In the genomic region with DNA sequence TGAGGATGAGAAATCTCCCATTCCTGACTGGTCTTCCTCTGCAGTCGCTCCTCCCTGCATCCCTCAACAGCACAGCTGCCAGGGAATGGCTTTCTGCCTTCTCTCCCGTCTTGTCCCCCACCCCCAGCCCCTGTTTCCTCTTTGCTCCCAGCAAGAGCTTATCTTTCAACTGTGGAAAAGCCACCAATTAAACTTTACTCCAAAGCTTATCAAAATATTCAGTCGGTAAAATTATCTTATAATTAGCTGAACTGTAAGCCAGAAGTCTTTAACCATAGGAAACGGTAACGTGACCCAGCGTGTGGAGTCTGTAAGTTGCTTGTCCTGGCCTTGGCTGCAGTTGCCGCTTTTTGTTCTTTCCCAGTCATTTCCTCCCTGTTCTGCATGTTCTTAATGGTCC, we compare ENCODE assay signal across 23 mouse cellular contexts.
A peak's percentile ranks its signal among the peaks of the same experiment; 100 is the strongest.
DNase-seq lines count a peak whose midpoint lies in the region; ATAC-seq and TF ChIP-seq lines count a peak whose summit lies in the region.
"Had no signal": no experiment of that assay in that cellular context is flagged by ENCODE, and none has a peak within 500 bp of the region (broad histone marks: within the 10 kb centered on the region; RNA-seq: fewer than 3 reads in every experiment).

No protein-coding gene starts in this region.

- peaks cover 35% of the 10 kb centered on the region for H3K4me1 ChIP-seq in kidney, embryonic 16.5 days (ENCODE audit: insufficient read depth, low read length)
- H3K4me1 ChIP-seq in liver, adult 2 months (ENCODE audit: control insufficient read depth, insufficient read depth, low read length), result no peaks in the 10 kb centered on the region
- peaks cover 8% of the 10 kb centered on the region; the same call in 1 of the 2 replicates for H3K4me1 ChIP-seq in liver, embryonic 11.5 days (replicated peaks; ENCODE audit: control insufficient read depth, insufficient read depth, low read length)
- peaks cover 64% of the 10 kb centered on the region for H3K4me1 ChIP-seq in limb, embryonic 10.5 days

- peak; percentile 27 for DNase-seq in embryo, embryonic 10 days (ENCODE audit: low spot score)
- DNase-seq in embryo, embryonic 10.5 days (ENCODE audit: low spot score), result no peak
- DNase-seq in kidney, postnatal 25 days, result no peak
- peak; percentile 22 for DNase-seq in liver, adult 2 months (ENCODE audit: extremely low read depth, low read depth, low spot score)
- no peak for DNase-seq in liver, embryonic 11.5 days (ENCODE audit: low spot score)
- no peak for DNase-seq in limb, embryonic 10.5 days (ENCODE audit: low spot score)
- no peak for DNase-seq in urinary bladder, adult 2 months (ENCODE audit: low spot score)
- DNase-seq: adrenal gland, adult 2 months; cerebellum, adult 11 months; cerebellum, postnatal 10 days; gastrocnemius, adult 2 months; heart, postnatal 36 days; layer of hippocampus, postnatal 36 days; lung, postnatal 10 days; thymus, postnatal 25 days had no signal

- no peaks in the 10 kb centered on the region for H3K79me2 ChIP-seq in liver, adult 2 months (ENCODE audit: control insufficient read depth, insufficient read depth, low read length)

- H3K27ac ChIP-seq in kidney, embryonic 16.5 days (ENCODE audit: low read length), result peak overlapping the region; percentile 73
- no peak overlapping the region for H3K27ac ChIP-seq in liver, adult 2 months (replicated peaks; ENCODE audit: insufficient read depth, low read depth, low read length)
- no peak overlapping the region for H3K27ac ChIP-seq in liver, embryonic 11.5 days (ENCODE audit: low read depth, low read length)
- H3K27ac ChIP-seq in limb, embryonic 10.5 days, result peak overlapping the region; percentile 87
- H3K27ac ChIP-seq: forebrain, embryonic 13.5 days; gastrocnemius, adult 2 months; intestine, embryonic 15.5 days; layer of hippocampus, adult 2 months; limb, embryonic 13.5 days; midbrain, embryonic 12.5 days had no signal

- H3K27me3 ChIP-seq in kidney, embryonic 16.5 days (ENCODE audit: insufficient read depth, low read length), result no peaks in the 10 kb centered on the region
- H3K27me3 ChIP-seq in liver, adult 2 months (ENCODE audit: control insufficient read depth, insufficient read depth, low read length), result no peaks in the 10 kb centered on the region
- peaks cover 3% of the 10 kb centered on the region; the same call in 1 of the 2 replicates for H3K27me3 ChIP-seq in liver, embryonic 11.5 days (replicated peaks; ENCODE audit: control insufficient read depth, insufficient read depth, low read length)
- H3K27me3 ChIP-seq in limb, embryonic 10.5 days (ENCODE audit: low read depth, poor library complexity, severe bottlenecking), result no peaks in the 10 kb centered on the region
- H3K27me3 ChIP-seq: forebrain, embryonic 13.5 days; intestine, embryonic 15.5 days had no signal

- H3K9me3 ChIP-seq in kidney, embryonic 16.5 days (ENCODE audit: low read length), result no peaks in the 10 kb centered on the region
- no peaks in the 10 kb centered on the region for H3K9me3 ChIP-seq in liver, embryonic 11.5 days (ENCODE audit: control insufficient read depth, low read length)
- H3K9me3 ChIP-seq in limb, embryonic 10.5 days (replicated peaks), result no peaks in the 10 kb centered on the region
- H3K9me3 ChIP-seq: forebrain, embryonic 13.5 days; intestine, embryonic 15.5 days; limb, embryonic 13.5 days; midbrain, embryonic 12.5 days; stomach, embryonic 15.5 days had no signal

- no peak overlapping the region for H3K4me3 ChIP-seq in kidney, embryonic 16.5 days (ENCODE audit: low read length)
- no peak overlapping the region for H3K4me3 ChIP-seq in liver, adult 2 months (ENCODE audit: insufficient read depth, low read depth, low read length)
- no peak overlapping the region for H3K4me3 ChIP-seq in liver, embryonic 11.5 days (ENCODE audit: low read depth, low read length)
- no peak overlapping the region for H3K4me3 ChIP-seq in limb, embryonic 10.5 days
- H3K4me3 ChIP-seq: forebrain, embryonic 13.5 days; gastrocnemius, adult 2 months; intestine, embryonic 15.5 days; layer of hippocampus, adult 2 months; limb, embryonic 13.5 days; midbrain, embryonic 12.5 days; stomach, embryonic 15.5 days had no signal

- TF ChIP-seq CTCF in liver, adult 2 months (IDR thresholded peaks at IDR 0.05; ENCODE audit: low read depth, low read length), result no peak

- H3K9ac ChIP-seq in kidney, embryonic 16.5 days (replicated peaks; ENCODE audit: low read length), result no peak overlapping the region
- H3K9ac ChIP-seq in liver, adult 2 months (ENCODE audit: low read depth, low read length), result no peak overlapping the region
- no peak overlapping the region for H3K9ac ChIP-seq in liver, embryonic 11.5 days (ENCODE audit: low read depth, low read length)
- H3K9ac ChIP-seq: forebrain, embryonic 13.5 days; intestine, embryonic 15.5 days; limb, embryonic 13.5 days; midbrain, embryonic 12.5 days; stomach, embryonic 15.5 days had no signal

- H3K36me3 ChIP-seq in kidney, embryonic 16.5 days (ENCODE audit: insufficient read depth, low read length), result no peaks in the 10 kb centered on the region
- no peaks in the 10 kb centered on the region for H3K36me3 ChIP-seq in liver, adult 2 months (ENCODE audit: control insufficient read depth, insufficient read depth, low read length)
- H3K36me3 ChIP-seq in liver, embryonic 11.5 days (ENCODE audit: control insufficient read depth, insufficient read depth, low read length), result no peaks in the 10 kb centered on the region
- H3K36me3 ChIP-seq in limb, embryonic 10.5 days, result no peaks in the 10 kb centered on the region
- H3K36me3 ChIP-seq: intestine, embryonic 15.5 days; limb, embryonic 13.5 days; midbrain, embryonic 12.5 days; stomach, embryonic 15.5 days had no signal

- WGBS in kidney, embryonic 16.5 days, result 13% methylated on average over 7 of the region's 7 CpGs
- 71% methylated on average over 7 of the region's 7 CpGs for WGBS in liver, adult 2 months
- 37% methylated on average over 7 of the region's 7 CpGs for WGBS in liver, embryonic 11.5 days
- WGBS in limb, embryonic 10.5 days, result 38% methylated on average over 7 of the region's 7 CpGs

- no peak overlapping the region for H3K4me2 ChIP-seq in kidney, embryonic 16.5 days (replicated peaks; ENCODE audit: low read depth, low read length)
- no peak overlapping the region for H3K4me2 ChIP-seq in liver, embryonic 11.5 days
- H3K4me2 ChIP-seq: forebrain, embryonic 13.5 days; intestine, embryonic 15.5 days; limb, embryonic 13.5 days; midbrain, embryonic 12.5 days; stomach, embryonic 15.5 days had no signal

- ATAC-seq in kidney, embryonic 16.5 days (ENCODE audit: low FRiP score, low TSS enrichment), result no peak
- ATAC-seq in liver, embryonic 11.5 days (replicated peaks; ENCODE audit: low FRiP score), result no peak
- ATAC-seq: forebrain, embryonic 13.5 days; hindbrain, embryonic 16.5 days; intestine, embryonic 15.5 days had no signal

- TF ChIP-seq POLR2A in liver, adult 2 months (IDR thresholded peaks at IDR 0.05; ENCODE audit: extremely low read depth, insufficient read depth, low read length), result no peak

Comparison
In these comparisons a context has a peak if more than half of its experiments do, and no peak if none do; other contexts are left out.
1. DNase-seq: peak in embryo, embryonic 10 days (single experiment) and liver, adult 2 months (single experiment); none in embryo, embryonic 10.5 days (single experiment), kidney, postnatal 25 days (0 of 2), liver, embryonic 11.5 days (single experiment), limb, embryonic 10.5 days (single experiment) and urinary bladder, adult 2 months (single experiment).
2. H3K27ac ChIP-seq: peak in kidney, embryonic 16.5 days (single experiment) and limb, embryonic 10.5 days (single experiment); none in liver, adult 2 months (single experiment) and liver, embryonic 11.5 days (single experiment).